Mouse (Mus musculus): ENCODE measurements around the gene Olfr974.
"Not testable (repeated sequence)": the region's sequence is repeated elsewhere in the genome, so short reads cannot be mapped to it uniquely, and the experiment has no call there.

Gene Olfr974

GRCm38 (mm10) chr9:39937201-39937600 is at the start of gene Olfr974:
Olfr974 (plus strand) TSS chr9:39937501.
- no peak for DNase-seq

- peak in 1 of 2 experiments; percentile 0 for DNase-seq
Observed at GRCm38 (mm10) chr9:39905106-39905505, 32.2 kb upstream of the Olfr974 start.

- DNase-seq, result no peak
Observed at GRCm38 (mm10) chr9:39907036-39907435, 30.3 kb upstream of the Olfr974 start, which contains the start of gene Olfr229. Olfr229 (plus strand) TSS chr9:39907336.

GRCm38 (mm10) chr9:39909939-39910338 is 27.4 kb upstream of the Olfr974 start:
- DNase-seq, result no peak

- DNase-seq, result not testable (repeated sequence)
Observed at GRCm38 (mm10) chr9:39927975-39928836, 9.1 kb upstream of the Olfr974 start.

GRCm38 (mm10) chr9:39928837-39929236 is 8.5 kb upstream of the Olfr974 start:
- DNase-seq, result not testable (repeated sequence)

GRCm38 (mm10) chr9:39951946-39952345 is 14.6 kb downstream of the Olfr974 start, which contains the start of gene Olfr975:
Olfr975 (minus strand) TSS chr9:39952046.
- no peak for DNase-seq

- not testable (repeated sequence) for DNase-seq
Observed at GRCm38 (mm10) chr9:39961033-39961432, 23.7 kb downstream of the Olfr974 start, which contains the start of gene Olfr976. Olfr976 (minus strand) TSS chr9:39961133.

- DNase-seq, result not testable (repeated sequence)
Observed at GRCm38 (mm10) chr9:39976581-39977145, 39.4 kb downstream of the Olfr974 start.

- no peak for DNase-seq
Observed at GRCm38 (mm10) chr9:39991813-39992212, 54.5 kb downstream of the Olfr974 start, which contains the start of gene Olfr978. Olfr978 (plus strand) TSS chr9:39992113.

Measured in lung, adult 18-20 months (tissue).